Mouse (Mus musculus): Measurements from ENCODE around the gene Olfr453. TPM values are rescaled to one million over a fixed set of nuclear protein-coding genes. Genes with fewer than 3 reads are reported as not detected.

Gene Olfr453
- polyA plus RNA-seq, 1 experiment = not detected

DNA sequence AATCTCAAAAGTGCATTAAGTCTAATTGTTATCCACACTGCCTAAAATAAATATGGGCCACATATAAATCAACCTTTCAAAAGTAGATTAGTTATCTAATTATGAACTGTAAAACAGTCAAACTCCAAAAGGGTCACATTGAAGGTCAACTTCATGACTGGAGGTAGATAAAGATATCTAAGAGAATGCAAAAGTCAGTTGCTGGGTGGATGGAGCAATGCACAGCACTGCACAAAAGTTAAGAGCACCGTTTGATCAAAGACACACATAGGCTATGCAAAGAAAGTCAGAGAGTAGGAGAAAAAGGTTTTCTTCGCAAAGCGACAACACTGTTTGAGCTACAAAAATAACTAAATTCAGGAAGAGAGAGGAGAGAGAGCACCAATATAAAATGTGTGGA is 55.8 kb downstream of the Olfr453 start:
- H3K4me1 ChIP-seq (ENCODE audit: control insufficient read depth, insufficient read depth, insufficient read length, low read length) = no peaks in the 10 kb centered on the region
- no peak overlapping the region for H3K4me3 ChIP-seq (ENCODE audit: insufficient read depth, low read depth, low read length)
- H3K27ac ChIP-seq (replicated peaks; ENCODE audit: low read depth, low read length) = no peak overlapping the region

Other genes starting within 250 kb of the Olfr453 start
- gene Olfr455, start 191.8 kb upstream of the Olfr453 start, polyA plus RNA-seq (2012; ENCODE audit: insufficient read depth, insufficient read length, missing spikeins) = not detected in 2 replicates
- not detected in 2 replicates for gene Tcaf3, start 141.7 kb upstream of the Olfr453 start, polyA plus RNA-seq (2012; ENCODE audit: insufficient read depth, insufficient read length, missing spikeins)
- 3.0 and 4.1 TPM in 2 replicates for gene Tcaf2, start 94.1 kb upstream of the Olfr453 start, polyA plus RNA-seq (2012; ENCODE audit: insufficient read depth, insufficient read length, missing spikeins)
- 7.3 and 8.3 TPM in 2 replicates for gene Tcaf1, start 29.3 kb upstream of the Olfr453 start, polyA plus RNA-seq (2012; ENCODE audit: insufficient read depth, insufficient read length, missing spikeins)
- not detected in 2 replicates for gene Olfr38, start 17.0 kb downstream of the Olfr453 start, polyA plus RNA-seq (2012; ENCODE audit: insufficient read depth, insufficient read length, missing spikeins)
- not detected in 2 replicates for gene Olfr452, start 45.7 kb downstream of the Olfr453 start, polyA plus RNA-seq (2012; ENCODE audit: insufficient read depth, insufficient read length, missing spikeins)
- not detected in 2 replicates for gene Olfr450, start 72.6 kb downstream of the Olfr453 start, polyA plus RNA-seq (2012; ENCODE audit: insufficient read depth, insufficient read length, missing spikeins)
- gene Olfr449, start 95.0 kb downstream of the Olfr453 start, polyA plus RNA-seq (2012; ENCODE audit: insufficient read depth, insufficient read length, missing spikeins) = not detected in 2 replicates
- gene Olfr448, start 151.1 kb downstream of the Olfr453 start, polyA plus RNA-seq (2012; ENCODE audit: insufficient read depth, insufficient read length, missing spikeins) = not detected in 2 replicates
- gene Olfr447, start 169.5 kb downstream of the Olfr453 start, polyA plus RNA-seq (2012; ENCODE audit: insufficient read depth, insufficient read length, missing spikeins) = not detected in 2 replicates
- gene Olfr446, start 182.0 kb downstream of the Olfr453 start, polyA plus RNA-seq (2012; ENCODE audit: insufficient read depth, insufficient read length, missing spikeins) = not detected in 2 replicates
- not detected in 2 replicates for gene Olfr444, start 209.7 kb downstream of the Olfr453 start, polyA plus RNA-seq (2012; ENCODE audit: insufficient read depth, insufficient read length, missing spikeins)

Measured in brown adipose tissue, adult 24 weeks (tissue).